Mouse (Mus musculus) small intestine, adult 2 months (tissue): ENCODE measurements around the gene Olfr734. TPM values are rescaled to one million over a fixed set of nuclear protein-coding genes. Genes with fewer than 3 reads are reported as not detected.
A peak's percentile ranks its signal among the peaks of the same experiment; 100 is the strongest.

Source experiments
- H3K27ac ChIP-seq: fragments of 200-500 bp; 2 replicates; pipeline ENCODE4 v1.5.1; 2012; ENCODE audit warnings: low read depth, low read length, control low read depth, inconsistent platforms; ENCODE audit not compliant: insufficient read depth
- H3K27me3 ChIP-seq: fragments of 200-500 bp; 2 replicates; pipeline ENCODE4 v1.6.1; 2012; ENCODE audit warnings: mild to moderate bottlenecking, moderate library complexity, low read length, inconsistent platforms; ENCODE audit not compliant: control insufficient read depth, insufficient read depth
- H3K36me3 ChIP-seq: fragments of 200-500 bp; 2 replicates; pipeline ENCODE4 v1.6.1; 2012; ENCODE audit warnings: mild to moderate bottlenecking, low read length, control low read depth, inconsistent platforms; ENCODE audit not compliant: control insufficient read depth, insufficient read depth
- H3K4me1 ChIP-seq: fragments of 200-500 bp; 2 replicates; pipeline ENCODE4 v1.6.1; 2012; ENCODE audit warnings: low read length, inconsistent platforms, mixed read lengths; ENCODE audit not compliant: control insufficient read depth, insufficient read depth, insufficient read length
- H3K4me3 ChIP-seq: fragments of 200-500 bp; 2 replicates; pipeline ENCODE4 v1.5.1; 2012; ENCODE audit warnings: low read depth, mild to moderate bottlenecking, control low read depth, inconsistent platforms, low read length, moderate library complexity
- CTCF ChIP-seq: fragments of 200-500 bp; IDR thresholded peaks from 2 replicates; pipeline ENCODE4 v1.5.1; 2012; ENCODE audit warnings: low read depth, mild to moderate bottlenecking, control low read depth, inconsistent platforms, low read length, moderate library complexity, mixed read lengths; ENCODE audit not compliant: insufficient replicate concordance, insufficient read length; ENCODE audit errors: extremely low read depth
- POLR2A ChIP-seq: fragments of 200-500 bp; IDR thresholded peaks from 2 replicates; pipeline ENCODE4 v1.6.1; 2012; ENCODE audit warnings: low read depth, mild to moderate bottlenecking, control low read depth, inconsistent platforms, low read length, moderate library complexity
- WGBS: fragments of 180-500 bp; shearing (Covaris S2); methylation state at CpG from one replicate; pipeline ENCODE4 v1.1.7; 2018; 5-methylcytosine and 5-hydroxymethylcytosine counted together
- polyA plus RNA-seq: library from polyadenylated mRNA; depleted of rRNA; stranded (reverse); fragments of >200 nt; gene quantifications from 2 replicates; pipeline ENCODE4 v1.2.3, GENCODE M21; 2012; rRNA removed

Gene Olfr734
- not detected in 2 replicates for polyA plus RNA-seq

DNA sequence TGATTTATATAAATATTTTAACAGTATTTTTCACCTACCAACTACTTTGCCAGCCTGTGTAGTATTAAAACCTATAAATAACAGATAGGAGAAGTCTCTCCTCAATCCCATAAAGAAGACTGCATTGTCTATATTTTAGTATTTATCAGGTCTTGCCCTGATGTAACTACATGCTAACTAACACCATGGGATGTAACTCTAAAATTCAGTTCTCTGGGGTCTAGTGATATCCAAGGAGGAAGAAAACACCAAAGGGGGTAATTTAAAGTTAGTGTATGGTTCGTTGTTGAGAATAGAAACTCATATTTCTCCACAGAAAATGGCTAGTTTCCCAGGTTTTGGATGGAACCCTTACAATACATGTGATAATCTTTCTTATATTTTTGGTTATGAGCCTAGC is at the start of gene Olfr734:
TSS of gene Olfr734 (minus strand) at position 101 of the 400 bp plus-strand sequence.
- TF ChIP-seq CTCF (no peak), POLR2A (no peak)
- 47% methylated on average over 1 of the region's 1 CpGs for WGBS
- H3K36me3 ChIP-seq = no peaks in the 10 kb centered on the region
- H3K4me1 ChIP-seq = no peaks in the 10 kb centered on the region
- H3K4me3 ChIP-seq = no peak within 1 kb of the TSS
- no peak within 1 kb of the TSS for H3K27ac ChIP-seq
- no peaks in the 10 kb centered on the region for H3K27me3 ChIP-seq

DNA sequence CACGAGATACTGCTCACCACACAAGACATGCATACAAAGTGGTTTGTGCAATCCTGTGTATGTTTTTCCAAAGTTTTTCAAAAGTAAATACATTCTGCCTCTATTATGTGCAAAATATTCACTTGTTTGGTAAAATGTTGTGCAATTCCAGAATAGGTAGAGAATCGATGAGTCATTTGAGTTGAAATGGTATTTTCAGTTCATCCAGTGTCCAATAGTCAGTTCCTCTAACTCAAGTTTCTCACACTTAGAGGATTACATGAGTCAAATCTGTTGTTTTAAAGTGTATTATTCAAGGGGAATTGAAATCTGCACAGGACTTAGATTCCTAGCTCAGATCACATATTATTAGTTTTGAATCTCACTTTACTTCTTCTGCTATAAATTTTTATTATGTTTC is 37.0 kb upstream of the Olfr734 start:
- no peaks in the 10 kb centered on the region for H3K4me1 ChIP-seq
- H3K27me3 ChIP-seq = no peaks in the 10 kb centered on the region
- H3K36me3 ChIP-seq = no peaks in the 10 kb centered on the region
- 75% methylated on average over 2 of the region's 2 CpGs for WGBS
- no peak overlapping the region for H3K27ac ChIP-seq
- H3K4me3 ChIP-seq = no peak overlapping the region
- TF ChIP-seq CTCF (no peak), POLR2A (no peak)

DNA sequence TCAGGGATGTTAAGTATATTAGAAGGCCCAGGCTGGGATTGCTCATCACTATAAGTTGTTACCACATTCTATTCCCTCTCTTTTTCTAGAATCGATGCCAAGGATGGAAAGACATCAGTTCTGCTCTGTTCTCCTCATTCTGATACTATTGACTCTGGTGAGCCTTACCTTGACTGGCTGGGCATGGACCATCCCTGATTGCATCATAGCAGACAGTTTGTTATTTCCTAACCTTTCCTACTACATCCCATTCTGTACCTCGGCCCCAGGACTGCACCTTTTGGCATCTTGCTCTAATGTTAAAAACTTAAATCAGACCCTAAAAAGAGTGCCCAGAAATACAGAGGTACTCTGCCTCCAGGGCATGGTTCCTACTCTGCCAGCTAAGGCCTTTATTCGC is 33.9 kb upstream of the Olfr734 start:
- WGBS = 78% methylated on average over 3 of the region's 3 CpGs
- TF ChIP-seq POLR2A (no peak), CTCF (no peak)
- H3K27me3 ChIP-seq = no peaks in the 10 kb centered on the region

DNA sequence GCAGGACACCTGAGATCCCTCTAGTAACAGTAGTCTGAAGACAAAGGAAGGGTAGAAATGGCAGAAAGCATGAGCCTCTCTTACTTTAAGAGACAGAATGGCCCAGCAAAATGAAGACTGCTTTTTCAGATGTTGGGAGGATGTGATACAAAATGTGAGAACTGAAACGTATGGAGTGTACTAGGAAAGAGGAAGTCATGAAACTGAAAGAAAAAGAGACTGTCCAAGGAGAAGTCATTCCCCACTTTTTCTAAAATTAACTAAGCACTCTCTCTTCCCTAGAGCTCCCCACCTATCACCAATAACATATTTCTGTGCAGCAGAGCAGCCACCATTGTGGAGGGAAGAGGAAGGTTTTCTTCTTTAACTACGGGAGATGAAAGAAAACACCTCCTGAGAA is 31.0 kb upstream of the Olfr734 start, which contains the start of gene Tlr11:
TSS of gene Tlr11 (plus strand) at position 322 of the 400 bp plus-strand sequence.
- no peak within 1 kb of the TSS for H3K27ac ChIP-seq
- H3K36me3 ChIP-seq = no peaks in the 10 kb centered on the region
- no peaks in the 10 kb centered on the region for H3K27me3 ChIP-seq
- no peaks in the 10 kb centered on the region for H3K4me1 ChIP-seq
- H3K4me3 ChIP-seq = no peak within 1 kb of the TSS
- WGBS = 66% methylated on average over 2 of the region's 2 CpGs
- TF ChIP-seq CTCF (no peak), POLR2A (no peak)

More for the DNA sequence above, 33.9 kb upstream of the Olfr734 start:
- Histone ChIP-seq H3K27ac (no peak overlapping the region), H3K4me1 (no peaks in the 10 kb centered on the region), H3K4me3 (no peak overlapping the region), H3K36me3 (no peaks in the 10 kb centered on the region)

DNA sequence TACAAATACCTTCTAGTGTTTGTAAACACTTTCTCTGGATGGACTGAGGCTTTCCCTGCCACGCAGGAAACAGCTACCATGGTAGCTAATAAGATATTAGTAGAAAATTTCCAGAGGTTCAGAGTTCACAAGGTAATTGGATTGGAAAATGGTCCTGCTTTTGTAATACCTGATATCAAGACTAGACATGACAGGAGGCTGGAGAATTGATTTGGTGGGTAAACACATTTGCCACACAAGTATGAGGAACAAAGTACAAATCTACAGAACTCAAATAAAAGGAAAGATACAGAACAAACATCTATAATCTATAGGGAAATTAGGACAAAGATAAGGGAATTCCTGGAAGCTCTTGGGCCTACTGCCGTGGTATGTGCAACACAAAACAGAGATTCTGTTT is 30.2 kb upstream of the Olfr734 start:
- 24% methylated on average over 2 of the region's 2 CpGs for WGBS
- no peak overlapping the region for H3K4me3 ChIP-seq
- TF ChIP-seq POLR2A (no peak), CTCF (no peak)
- H3K27me3 ChIP-seq = no peaks in the 10 kb centered on the region
- H3K27ac ChIP-seq = no peak overlapping the region
- no peaks in the 10 kb centered on the region for H3K36me3 ChIP-seq
- H3K4me1 ChIP-seq = no peaks in the 10 kb centered on the region

DNA sequence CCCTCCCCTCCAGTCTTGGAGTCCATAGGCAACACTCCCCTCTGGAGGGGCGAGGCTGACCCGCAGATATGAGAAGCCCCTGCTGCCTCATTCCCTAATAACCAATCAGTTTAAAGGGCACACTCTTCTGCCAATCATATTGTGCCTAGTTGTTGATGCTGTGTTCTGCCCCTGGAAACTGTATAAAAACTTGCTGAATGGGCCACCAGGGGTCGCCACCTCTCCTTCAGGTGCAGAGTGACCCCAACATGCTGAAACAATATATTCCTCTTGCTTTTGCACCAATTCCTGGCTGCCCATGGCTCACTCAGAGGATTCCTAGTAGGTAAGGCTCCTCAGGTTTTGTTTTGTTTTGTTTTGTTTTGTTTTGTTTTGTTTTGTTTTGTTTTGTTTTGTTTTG is 25.9 kb upstream of the Olfr734 start:
- Histone ChIP-seq H3K27ac (no peak overlapping the region), H3K36me3 (no peaks in the 10 kb centered on the region), H3K4me3 (no peak overlapping the region), H3K27me3 (no peaks in the 10 kb centered on the region), H3K4me1 (no peaks in the 10 kb centered on the region)
- 32% methylated on average over 3 of the region's 3 CpGs for WGBS
- TF ChIP-seq POLR2A (no peak), CTCF (peak; percentile 40; the same call in 1 of the 2 replicates)

DNA sequence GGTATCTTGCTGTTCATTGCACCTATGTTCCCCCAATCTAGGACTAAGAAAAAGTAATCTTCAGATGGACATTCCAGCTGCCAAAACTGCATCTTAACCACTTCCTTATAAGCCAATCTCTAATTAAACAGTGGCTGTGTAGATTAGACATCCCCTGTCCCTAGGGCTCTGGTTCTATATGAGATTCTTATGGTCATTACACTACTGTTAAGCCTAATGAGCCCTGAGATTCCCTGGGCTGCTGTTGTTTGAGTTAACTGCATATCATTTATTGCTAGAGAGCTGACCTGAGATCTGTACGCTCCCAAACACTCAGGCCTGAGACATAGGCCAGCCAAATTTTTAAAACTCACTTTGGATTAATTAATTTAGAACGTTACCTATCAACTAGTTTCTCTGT is 22.2 kb upstream of the Olfr734 start, which contains the start of gene Olfr735:
TSS of gene Olfr735 (minus strand) at position 77 of the 400 bp plus-strand sequence.
- H3K4me1 ChIP-seq = no peaks in the 10 kb centered on the region

More for the DNA sequence above, 22.2 kb upstream of the Olfr734 start, which contains the start of gene Olfr735:
- H3K27ac ChIP-seq = no peak within 1 kb of the TSS
- no peaks in the 10 kb centered on the region for H3K36me3 ChIP-seq
- H3K27me3 ChIP-seq = no peaks in the 10 kb centered on the region
- H3K4me3 ChIP-seq = no peak within 1 kb of the TSS
- TF ChIP-seq POLR2A (no peak), CTCF (no peak)
- WGBS = 80% methylated on average over 2 of the region's 2 CpGs
